Mouse (Mus musculus) frontal cortex, postnatal 14 days (tissue): ENCODE measurements at regions not wholly inside any gene's neighbourhood (a gene's known extent, or its start where the extent isn't known, plus 50 kb on each side); places are given as distances from the start of the nearest gene placed in this dataset.
A peak's percentile ranks its signal among the peaks of the same experiment; 100 is the strongest.

ENCODE experiments used
- DNase-seq, 2 experiments: peaks; one replicate each; pipeline ENCODE4 v3.0.0; 2022; ENCODE audit warnings: low spot score in 2 of 2

DNA sequence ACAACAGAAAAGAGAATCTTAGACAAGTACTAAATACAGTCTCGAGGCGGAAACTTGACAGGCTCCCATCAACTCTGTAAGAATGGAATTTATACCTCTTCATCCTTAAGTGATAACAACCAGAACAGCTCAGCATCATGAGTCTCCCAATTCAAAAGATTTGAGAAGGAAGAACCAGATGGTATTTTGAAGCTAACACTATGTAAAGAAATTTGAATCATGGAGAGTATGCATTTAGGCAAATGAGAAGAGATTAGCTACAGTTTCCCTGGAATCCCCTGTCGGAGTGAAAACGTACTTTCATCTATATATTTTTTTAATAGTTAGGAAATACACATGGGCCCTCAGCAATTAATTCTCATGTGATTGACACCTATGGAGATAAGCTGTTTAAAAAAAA is 140.9 kb downstream of the Nrip1 start:
- DNase-seq = no peak

DNA sequence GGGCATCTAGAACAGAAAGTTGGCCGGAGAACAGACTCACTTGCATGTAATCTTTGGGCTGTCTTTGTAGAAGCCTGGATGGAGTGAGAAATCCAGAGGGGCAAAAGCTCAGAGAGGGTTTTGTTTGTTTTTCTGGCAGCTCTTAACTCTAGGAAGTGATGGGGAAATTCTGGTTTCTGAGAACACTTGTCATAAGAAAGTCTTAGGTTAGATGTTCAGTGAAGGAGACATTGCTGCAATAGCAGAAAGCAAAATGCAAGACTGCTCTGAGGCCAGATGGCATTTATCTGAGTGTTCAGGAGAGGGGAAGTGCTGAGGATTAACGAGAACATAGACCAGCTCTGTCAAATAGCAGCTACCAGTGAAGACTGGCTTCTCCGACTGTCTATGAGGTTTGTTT is 141.5 kb downstream of the Nrip1 start:
- no peak for DNase-seq

DNA sequence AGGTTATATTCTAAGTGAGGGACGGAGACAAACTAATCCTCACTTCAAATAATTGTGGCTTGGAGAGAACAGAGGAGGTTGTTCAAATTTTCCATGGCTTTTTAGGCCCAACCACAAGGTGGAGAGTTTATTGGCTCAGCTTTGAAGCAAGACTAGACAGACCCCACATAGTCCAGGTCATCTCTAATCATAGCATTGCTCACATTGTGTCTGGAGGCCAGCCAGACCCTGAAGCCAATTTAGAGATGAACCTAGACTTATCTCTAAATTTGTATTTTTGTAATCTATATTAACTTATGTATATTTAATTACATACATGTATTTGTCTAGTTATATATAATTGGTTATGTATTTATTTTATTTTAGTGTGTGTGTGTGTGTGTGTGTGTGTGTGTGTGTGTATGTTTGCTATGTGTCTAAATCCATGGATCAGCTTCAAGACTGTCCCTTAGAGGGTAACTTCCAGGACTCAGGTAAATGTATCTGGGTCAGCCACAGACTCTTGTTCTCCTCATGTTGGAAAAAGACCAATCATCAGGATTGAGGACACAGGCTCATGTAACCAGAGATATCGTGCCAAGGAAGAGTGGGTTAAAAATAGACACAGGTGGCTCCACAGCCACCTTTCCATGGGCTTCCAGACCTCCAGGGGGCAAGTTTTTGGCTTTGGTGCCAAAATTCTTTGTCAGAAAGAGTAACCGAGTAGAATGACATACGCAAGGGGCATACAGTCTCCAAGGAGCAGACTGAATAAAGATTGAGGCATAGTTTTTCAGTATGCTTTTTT is 142.9 kb downstream of the Nrip1 start:
- DNase-seq = no peak

DNA sequence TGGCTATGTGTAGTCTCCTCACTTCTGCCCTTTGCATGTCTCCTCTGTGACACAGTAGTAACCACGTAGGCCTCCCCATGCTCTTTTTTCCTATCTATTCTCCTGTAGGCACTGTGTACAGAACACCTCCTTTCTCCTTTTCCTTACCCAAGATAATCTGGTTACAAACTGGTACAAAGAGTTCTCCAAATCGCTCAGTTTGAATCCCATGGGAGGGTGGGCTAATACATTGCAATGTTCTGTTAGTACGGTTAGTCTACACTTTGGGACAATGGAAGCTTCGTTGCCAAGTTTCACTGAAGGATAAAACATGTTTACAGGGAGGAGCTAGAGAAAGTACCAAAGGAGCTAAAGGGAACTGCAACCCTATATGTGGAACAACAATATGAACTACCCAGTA is 145.2 kb downstream of the Nrip1 start:
- no peak for DNase-seq

DNA sequence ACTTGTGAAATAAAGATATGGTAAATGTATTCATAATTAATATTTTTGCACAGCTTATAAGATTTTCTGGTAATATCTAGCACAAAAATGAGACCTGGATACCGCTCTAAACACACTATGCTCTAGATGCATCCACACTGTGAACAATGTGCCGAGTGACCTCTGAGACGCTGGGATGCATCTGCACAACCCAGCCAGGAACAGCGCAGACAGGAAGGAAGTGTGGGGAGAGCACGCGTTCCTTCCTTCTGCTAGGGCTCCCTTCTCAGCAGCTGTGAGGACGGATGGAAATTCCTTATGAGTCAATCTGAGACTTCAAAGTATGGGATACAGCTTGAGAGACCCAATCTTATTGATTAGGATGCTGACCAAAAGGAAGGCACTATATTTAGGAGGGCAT is 147.2 kb downstream of the Nrip1 start:
- DNase-seq = no peak

DNA sequence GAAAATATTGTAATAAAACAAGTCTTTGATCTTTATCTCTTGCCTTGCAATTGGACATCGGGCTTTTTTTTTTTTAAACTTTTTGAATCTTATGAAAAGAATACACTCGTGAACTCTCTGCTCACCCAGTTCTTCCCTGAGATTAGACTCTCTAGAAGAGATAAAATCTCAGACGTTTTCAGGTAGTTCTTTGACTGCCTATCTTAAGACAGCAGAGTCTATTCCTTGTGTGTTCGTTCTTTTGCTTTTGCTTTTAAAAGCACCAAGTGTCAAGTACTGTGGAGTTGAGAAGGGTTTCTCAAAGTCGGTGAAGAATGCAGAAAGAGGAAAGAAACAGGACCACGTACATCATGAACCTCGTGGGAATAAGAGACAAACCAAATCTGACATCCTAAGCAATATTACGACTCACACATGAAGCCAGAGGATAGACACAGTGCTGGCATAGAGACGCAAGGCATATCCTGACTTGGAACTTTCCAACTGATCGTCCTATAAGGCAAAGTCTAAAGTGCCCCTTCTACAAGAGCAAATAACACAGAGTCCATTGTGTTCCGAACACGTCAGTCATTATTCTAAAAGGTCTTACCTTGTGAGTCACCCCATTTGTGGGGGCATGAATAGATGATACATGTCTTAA is 147.9 kb downstream of the Nrip1 start:
- DNase-seq = no peak

DNA sequence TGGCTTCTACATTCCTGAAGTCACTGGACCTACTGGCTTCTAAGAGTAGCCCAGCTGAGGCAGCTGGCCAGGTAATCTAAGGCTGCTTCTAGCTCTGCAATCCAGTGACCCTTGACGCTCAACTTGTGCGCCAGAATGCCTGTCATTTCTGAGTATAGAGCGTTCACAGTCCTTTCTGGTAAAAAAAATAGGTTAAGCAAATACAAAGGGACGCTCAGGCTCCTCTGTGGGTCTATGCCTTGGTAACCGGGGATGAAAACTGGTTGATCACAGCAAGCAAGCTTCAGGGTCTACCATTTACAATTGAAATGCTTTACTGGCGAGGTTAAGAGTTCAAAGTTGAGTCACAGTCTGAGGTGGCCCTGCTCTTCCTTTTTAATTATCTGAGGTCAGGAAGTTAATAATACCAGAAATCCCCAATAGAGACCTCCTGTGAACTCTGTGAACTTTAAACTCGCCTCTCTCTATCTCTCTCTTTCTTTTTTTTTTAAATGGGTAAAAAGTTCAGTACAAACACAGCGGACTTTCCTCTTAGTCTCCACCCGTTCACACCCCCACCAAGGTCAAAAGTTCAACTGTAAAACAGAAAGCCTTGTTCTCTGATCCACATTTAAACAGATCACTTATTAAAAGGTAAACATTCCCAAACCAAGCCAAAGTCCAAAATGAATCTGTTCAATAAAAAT is 148.6 kb downstream of the Nrip1 start:
- no peak for DNase-seq

DNA sequence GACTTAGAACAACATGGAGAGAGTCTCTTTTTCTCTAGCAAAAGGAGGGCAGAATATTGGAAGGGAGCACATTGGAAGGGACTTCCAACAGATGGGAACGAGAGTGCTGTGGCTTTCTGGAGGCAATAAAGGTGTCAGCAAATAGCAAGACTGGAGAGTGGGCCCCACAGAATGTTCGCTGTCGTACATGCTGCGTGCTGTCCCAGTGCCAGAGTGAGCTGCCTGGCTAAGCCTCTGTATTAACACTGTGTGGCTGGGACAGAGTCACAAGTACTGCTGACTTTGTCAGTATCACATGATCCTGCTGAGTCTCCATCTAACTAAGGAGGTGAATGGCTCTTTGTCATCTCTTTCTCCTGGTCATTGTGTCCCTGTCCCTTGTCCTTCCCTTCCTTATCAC is 149.9 kb downstream of the Nrip1 start:
- no peak for DNase-seq

DNA sequence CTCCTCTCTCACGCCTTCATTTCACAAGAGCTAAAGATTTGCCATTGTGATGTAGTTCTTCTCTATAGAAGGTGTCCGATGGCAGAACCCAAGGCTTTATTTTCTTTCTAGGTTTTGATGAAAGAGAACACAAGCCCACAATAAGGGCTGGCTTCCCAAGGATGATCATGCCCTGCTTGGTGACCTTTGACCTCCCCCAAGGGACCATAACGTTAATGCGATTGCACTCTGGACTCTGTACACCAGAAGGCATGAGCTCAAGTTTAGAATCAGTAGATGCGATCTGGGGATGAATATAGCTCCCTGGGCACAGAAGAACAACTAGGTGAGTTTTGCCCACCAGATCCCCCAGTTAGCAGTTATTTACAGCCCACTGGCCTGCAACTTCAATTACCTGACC is 150.7 kb downstream of the Nrip1 start:
- DNase-seq = no peak

DNA sequence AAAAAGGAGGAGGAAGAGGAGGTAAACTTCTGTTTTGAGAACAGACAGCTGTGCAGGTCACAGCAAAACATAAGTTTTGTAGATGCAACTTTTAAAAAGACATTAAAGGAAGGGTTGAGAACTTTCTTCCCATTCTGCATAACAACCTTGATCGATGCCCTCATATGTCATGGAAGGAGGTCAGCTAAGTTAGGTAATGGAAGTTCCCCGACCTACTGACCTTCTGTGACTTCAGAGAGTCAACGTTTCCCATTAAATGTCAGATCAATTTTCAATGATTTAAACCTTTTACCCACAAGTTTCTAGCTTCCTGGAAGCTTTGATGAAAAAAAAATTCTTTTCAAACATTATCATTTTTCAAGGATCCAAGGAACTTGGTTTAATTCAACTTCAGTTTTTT is 153.2 kb downstream of the Nrip1 start:
- no peak for DNase-seq

DNA sequence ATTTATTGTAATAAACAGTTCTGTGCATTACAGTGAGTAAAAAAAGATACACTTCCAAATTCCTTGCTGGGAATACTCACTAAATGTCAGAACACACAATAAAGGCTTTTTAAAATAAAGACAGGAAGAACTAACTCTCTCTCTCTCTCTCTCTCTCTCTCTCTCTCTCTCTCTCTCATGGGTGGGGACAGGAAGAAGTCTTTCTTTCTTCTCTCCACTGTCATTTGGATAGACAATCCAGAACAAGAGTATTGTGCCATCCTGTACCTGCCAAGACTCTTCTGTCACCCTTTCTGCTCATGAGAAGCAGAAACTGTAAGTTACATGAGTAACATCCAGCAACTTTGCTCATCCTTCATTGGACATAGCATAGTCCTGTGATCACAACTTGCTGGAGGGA is 154.4 kb downstream of the Nrip1 start:
- DNase-seq = no peak

DNA sequence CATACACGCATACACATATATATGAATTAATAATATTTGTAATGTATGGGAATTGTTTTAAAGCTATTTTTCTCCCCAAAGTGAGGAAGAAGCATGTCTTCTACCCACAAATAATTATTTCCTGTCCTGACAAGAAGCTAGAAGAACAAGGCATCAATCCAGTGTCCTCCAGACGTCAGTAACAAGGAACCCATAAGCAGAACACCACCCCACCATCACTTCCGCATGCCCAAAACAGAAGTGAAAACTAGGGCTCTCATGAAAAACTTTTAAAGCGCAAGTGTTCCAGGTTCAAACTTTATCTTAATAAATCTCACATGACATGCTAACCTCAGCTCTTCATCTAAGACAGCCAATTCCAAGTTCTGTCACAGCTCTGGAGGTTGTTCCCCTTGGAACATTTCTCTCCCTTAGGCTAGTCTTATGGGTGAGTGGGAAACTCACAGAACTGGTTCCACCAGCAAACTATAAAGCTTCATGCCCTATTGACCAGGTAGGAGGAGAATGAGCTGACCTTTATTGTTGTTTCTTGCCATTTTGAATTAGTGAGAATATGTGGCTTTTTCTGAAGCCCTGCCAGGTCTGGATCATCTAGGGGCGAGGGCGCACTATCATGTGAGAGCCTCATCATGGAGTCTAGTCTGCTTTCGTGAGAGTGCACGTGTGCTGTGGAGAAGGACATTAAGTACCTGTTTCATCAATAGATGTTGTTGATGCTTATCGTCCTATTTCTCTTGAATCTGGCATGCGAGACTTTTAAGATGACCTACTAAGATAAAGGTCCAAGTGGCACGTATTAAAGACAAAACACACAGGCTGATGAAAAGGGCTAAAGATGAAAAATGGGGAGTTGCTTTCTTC is 155.1 kb downstream of the Nrip1 start:
- DNase-seq = no peak

DNA sequence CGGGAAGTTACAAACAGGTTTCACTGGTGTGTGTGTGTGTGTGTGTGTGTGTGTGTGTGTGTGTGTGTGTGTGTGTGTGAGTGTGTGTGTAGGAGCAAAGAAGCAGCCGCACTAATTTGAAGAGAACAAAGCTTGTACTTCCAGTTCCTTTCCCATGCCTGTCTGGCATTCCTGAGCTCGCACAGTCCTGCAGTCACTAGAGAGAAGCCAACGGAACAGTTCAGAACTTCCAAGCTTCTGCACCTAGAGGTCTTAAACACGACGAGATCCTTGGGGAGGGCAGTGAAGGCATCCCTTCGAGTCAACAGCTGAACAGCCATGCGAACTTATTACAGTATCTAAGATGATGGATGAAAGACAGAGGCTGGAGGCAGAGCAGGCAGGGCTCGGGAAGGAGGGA is 157.4 kb downstream of the Nrip1 start:
- DNase-seq = no peak

DNA sequence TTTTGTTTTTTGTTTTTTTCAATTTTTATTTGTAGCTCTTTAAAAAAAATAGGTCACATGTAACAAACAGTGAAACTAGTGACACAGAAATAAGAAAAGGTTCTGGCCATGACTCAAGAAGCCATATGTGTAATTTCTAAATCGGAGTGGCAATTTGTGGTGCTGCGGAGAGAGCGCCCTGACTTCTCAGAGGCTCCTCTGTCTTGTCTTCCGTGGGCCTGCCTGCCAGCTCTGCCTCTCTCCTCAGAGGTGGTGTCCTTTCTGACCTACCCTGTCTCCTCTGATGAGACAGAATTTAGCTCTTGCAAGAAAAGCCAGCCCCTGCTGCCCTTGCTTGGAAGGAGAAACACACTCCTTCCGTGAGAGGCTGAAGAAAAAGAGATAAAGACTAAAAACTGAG is 158.1 kb downstream of the Nrip1 start:
- DNase-seq = no peak

DNA sequence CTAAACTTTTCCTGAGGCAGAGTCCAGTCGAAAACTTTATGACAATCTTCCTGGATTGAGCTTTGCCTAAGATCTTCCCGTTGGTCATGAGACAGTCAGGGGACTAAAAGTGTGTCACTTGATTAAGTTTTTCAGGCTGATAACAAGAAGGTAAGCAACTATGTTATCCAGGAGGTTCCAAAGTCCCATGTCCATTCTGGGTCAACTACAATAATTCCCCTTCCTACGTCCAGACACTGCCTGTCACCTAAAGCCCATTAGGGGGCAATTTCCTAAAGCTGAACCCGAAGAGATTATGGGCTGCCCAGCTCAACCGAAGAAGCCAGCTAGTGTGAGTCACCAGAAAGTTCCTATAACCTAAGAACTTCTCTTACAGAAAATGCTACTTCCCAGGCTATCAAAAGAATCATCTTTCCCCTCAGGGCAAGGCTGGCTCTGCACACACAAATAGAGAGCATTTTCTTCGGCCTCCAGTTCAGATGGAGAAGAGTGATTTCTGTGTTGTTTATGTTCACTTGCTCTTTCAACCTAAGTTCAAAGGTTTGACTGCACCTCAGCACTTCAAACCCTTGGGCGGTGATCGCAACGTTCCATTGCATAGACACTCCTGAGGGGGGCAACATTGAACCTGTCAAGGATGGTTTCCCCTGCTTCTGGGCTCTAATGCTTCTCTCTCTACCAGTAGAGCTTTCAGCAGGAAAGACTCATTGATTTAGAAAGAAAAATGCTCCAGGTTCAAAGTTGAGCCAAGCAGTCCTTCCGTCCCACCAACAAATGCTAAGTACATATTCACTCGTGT is 171.7 kb downstream of the Nrip1 start:
- DNase-seq = no peak

DNA sequence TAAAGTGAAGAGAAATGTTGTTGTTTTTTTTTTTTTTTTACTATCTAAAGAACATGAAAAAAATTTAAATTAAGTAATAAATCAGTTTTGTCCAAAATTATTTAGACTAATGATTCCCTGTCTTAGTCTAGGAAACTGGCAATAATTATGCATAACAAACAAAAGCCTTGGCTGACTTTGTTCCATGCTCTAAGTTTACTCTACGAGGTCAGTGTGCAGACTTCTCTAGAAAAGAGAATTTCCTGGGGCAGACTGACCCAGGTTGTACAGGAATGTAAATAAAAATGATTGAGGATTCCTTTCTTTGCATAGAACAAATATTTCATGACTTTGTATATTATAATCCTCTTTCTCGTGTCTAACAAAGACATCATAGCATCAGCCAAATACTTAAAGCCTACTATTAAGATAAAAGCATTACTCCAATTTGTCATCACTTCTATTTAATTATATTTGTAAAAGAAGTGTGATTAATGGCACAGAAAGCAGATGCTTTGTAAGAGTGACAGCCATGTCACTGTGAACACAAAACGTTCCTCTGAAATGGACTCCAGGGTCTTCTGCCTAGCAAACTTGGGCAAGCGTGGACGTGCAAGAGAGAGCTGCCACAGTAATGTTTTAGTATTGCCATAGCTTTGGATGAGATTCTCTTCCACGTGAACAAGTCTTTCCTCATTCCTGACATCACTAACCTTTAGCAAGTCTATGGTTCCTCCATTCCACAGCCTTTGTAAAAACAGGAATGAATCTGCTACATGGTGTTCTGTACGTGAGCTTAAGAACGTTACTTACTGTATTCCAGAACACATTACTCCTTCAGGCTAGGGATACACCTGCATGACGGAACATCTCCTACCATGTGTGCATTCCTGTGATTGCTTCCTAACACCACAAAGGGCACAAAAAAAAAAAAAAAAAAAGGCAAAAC is 172.6 kb downstream of the Nrip1 start:
- DNase-seq = no peak

DNA sequence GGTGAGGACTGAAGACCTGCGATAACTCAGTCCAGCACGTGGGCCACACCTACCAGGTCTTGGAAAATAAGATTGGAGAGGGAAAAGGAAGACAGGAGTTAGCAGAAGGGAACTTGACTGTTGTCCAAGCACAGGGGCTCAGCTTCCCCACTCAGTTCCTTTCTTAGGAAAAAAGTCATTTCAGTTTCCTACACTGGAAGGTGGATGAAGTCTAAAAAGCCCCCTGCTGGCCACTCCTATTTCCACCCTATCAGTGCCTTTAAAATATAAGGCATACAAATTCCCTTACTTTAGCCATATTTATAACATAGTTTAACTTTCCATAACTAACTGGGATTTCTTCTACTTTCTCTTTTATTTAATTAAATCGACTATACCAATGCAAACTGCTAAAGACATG is 173.4 kb downstream of the Nrip1 start:
- DNase-seq = peak in 1 of 2 experiments; percentile 37

DNA sequence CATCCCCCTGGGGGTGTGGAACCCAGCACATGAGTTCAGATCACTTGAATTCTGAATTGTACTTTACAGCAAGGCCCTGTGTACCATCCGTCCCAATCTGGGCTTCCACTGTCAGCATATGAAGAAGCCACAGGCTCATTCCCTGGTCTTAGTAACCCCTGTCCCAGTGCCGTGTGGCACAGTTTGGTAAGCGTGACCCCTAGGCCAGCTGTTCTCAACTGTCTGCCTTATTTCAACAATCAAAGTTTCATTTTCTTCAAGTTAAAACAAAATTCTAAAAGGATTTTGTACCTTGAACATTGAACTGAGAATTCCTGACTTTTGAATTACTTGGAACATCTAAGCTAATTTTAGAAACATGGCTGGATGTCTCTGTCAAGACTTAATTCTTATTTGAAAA is 174.6 kb downstream of the Nrip1 start:
- DNase-seq = no peak

DNA sequence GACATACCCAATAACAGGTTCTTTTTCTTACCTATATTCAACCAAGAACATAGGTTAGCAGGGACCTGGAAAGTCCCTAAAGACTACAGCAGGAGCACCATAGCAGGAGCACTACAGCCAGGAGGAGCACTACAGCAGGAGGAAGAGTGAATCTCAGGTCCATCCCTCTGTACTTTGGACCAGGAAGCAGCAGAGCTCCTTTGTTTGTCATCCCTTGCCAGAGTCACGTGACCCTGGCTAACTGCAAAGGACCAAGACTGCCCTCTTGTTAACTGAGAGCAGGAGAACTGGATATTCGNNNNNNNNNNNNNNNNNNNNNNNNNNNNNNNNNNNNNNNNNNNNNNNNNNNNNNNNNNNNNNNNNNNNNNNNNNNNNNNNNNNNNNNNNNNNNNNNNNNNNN is 172.2 kb upstream of the Samsn1 start:
- DNase-seq = no peak

DNA sequence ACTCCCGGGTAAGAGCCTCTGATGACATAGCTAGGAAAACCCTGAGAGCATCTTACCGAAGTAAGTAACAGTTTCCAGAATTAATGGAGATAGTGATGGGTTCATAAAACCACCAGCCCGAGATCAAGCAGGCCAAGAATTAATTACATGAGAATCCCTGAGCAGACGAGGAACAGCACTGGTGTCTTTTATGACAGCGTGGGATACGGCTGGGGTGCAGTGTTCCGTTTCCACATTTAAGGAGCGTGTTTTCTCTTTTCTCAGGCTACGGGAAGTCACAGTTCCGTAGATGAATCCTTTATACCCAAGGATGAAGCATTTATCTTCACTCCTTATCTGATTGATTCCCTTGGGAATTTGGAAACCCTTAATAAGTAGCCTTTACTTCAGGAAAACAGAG is 169.1 kb upstream of the Samsn1 start:
- DNase-seq = no peak
